Mouse (Mus musculus) thymus, postnatal 14 days (tissue): ENCODE results near the gene Itgbl1.

Source experiments
- DNase-seq: peaks from one replicate; pipeline ENCODE4 v3.0.0; 2021

Gene Itgbl1

GRCm38 (mm10) chr14:123990591-123991195, 330.9 kb downstream of the Itgbl1 start:
- no peak for DNase-seq
